Mouse (Mus musculus) forebrain, embryonic 11.5 days (tissue): ENCODE results near the gene Dcun1d2. TPM values are rescaled to one million over a fixed set of nuclear protein-coding genes. Genes with fewer than 3 reads are reported as not detected.
A peak's percentile ranks its signal among the peaks of the same experiment; 100 is the strongest.

Experiments
- ATAC-seq: fragments of 200-750 bp; cut with Nextera tagmentation; replicated peaks from 2 replicates; pipeline ENCODE4 v1.8.0; 2017; ENCODE audit warnings: moderate TSS enrichment; ENCODE audit not compliant: low FRiP score
- DNase-seq: peaks from one replicate; pipeline ENCODE4 v3.0.0-alpha.2; 2017; ENCODE audit warnings: low spot score
- H3K27ac ChIP-seq: fragments of 300-500 bp; sonication (generic); 2 replicates; pipeline ENCODE4 v1.5.1; 2014; ENCODE audit warnings: low read depth, low read length
- H3K27me3 ChIP-seq: fragments of 300-500 bp; sonication (generic); 2 replicates; pipeline ENCODE4 v1.6.1; 2014; ENCODE audit warnings: mild to moderate bottlenecking, low read length, mixed read lengths; ENCODE audit not compliant: control insufficient read depth, insufficient read depth
- H3K36me3 ChIP-seq: fragments of 300-500 bp; sonication (generic); 2 replicates; pipeline ENCODE4 v1.6.1; 2014; ENCODE audit warnings: mild to moderate bottlenecking, low read length, moderate library complexity, mixed read lengths; ENCODE audit not compliant: control insufficient read depth, insufficient read depth
- H3K4me1 ChIP-seq: fragments of 300-500 bp; sonication (generic); replicated peaks from 2 replicates; pipeline ENCODE4 v1.6.1; 2014; ENCODE audit warnings: low read length, mixed read lengths; ENCODE audit not compliant: control insufficient read depth, insufficient read depth
- H3K4me2 ChIP-seq: fragments of 300-500 bp; sonication (generic); 2 replicates; pipeline ENCODE4 v1.6.1; 2014; ENCODE audit warnings: low read depth, mild to moderate bottlenecking, low read length, moderate library complexity, mixed read lengths; ENCODE audit not compliant: severe bottlenecking
- H3K4me3 ChIP-seq: fragments of 300-500 bp; sonication (generic); 2 replicates; pipeline ENCODE4 v1.5.1; 2014; ENCODE audit warnings: low read depth, low read length
- H3K9ac ChIP-seq: fragments of 300-500 bp; sonication (generic); 2 replicates; pipeline ENCODE4 v1.6.1; 2014; ENCODE audit warnings: low read length
- H3K9me3 ChIP-seq: fragments of 300-500 bp; sonication (generic); 2 replicates; pipeline ENCODE4 v1.6.1; 2016; ENCODE audit warnings: low read length, mixed read lengths; ENCODE audit not compliant: control insufficient read depth
- WGBS: fragments of 180-500 bp; shearing (Covaris S2); extraction: QIAGEN DNeasy Blood & Tissue Kit; methylation state at CpG from one replicate; pipeline ENCODE4 v1.1.7; 2014; 5-methylcytosine and 5-hydroxymethylcytosine counted together
- polyA plus RNA-seq: library from polyadenylated mRNA; unstranded; fragments of >200 nt; fragmentation: Nextera tagmentation; extraction: Ambion mirVana; gene quantifications from 2 replicates; pipeline ENCODE4 v1.2.1, GENCODE M21; 2014

Gene Dcun1d2
- polyA plus RNA-seq, 1 experiment from 2014 or later = 33.8 TPM

DNA sequence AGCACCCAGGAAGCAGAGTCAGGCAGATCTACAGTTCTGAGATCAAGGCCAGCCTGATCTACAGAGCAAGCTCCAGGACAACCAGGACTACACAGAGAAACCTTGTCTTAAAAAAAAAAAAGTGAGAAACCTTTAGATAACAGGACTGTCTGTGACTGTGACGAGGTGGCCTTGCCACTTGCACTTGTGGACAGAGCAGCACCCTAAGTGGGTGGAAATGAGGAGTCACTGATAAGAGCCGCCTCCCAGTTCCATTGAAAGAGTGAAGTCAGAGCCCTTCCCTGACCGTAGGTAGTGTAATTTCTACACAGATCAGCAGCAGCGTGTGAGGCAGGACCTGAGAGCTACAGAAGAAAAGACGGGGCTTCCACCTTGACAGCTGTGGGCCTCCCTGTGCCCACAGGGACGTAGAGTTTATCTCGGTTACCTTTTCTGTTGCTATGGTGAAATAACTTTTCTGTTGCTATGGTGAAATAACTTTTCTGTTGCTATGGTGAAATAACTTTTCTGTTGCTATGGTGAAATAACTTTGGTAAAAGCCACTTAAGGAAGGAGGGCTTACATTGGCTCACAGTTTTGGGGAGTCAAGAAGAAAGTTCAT is 18.5 kb upstream of the Dcun1d2 start:
- Histone ChIP-seq H3K27me3 (no peaks in the 10 kb centered on the region), H3K36me3 (peaks cover 2% of the 10 kb centered on the region; the same call in 1 of the 2 replicates), H3K4me3 (no peak overlapping the region), H3K4me2 (no peak overlapping the region), H3K9ac (no peak overlapping the region), H3K9me3 (no peaks in the 10 kb centered on the region), H3K4me1 (no peaks in the 10 kb centered on the region), H3K27ac (no peak overlapping the region)
- DNase-seq = no peak
- no peak for ATAC-seq
- 84% methylated on average over 7 of the region's 7 CpGs for WGBS

DNA sequence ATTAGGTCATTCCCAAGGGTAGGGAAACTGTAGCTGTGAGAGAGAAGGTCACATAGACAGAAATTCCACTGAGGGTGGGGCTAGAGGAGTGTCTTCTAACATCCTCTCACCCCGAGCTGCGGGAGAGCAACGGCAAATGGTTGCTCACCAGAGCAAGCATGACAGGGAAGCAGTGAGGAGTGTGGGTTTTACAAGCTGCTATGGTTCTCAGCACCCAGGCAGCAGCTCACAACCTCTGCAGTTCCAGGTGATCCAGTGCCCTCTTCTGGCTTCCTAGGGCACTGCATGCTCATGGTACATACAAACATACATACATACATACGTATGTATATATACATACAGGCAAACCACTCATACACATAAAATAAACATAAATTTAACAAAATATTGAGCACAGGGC is 18.0 kb upstream of the Dcun1d2 start:
- ATAC-seq (no peak), DNase-seq (no peak)
- peaks cover 2% of the 10 kb centered on the region; the same call in 1 of the 2 replicates for H3K36me3 ChIP-seq
- no peak overlapping the region for H3K4me3 ChIP-seq
- WGBS = 97% methylated on average over 4 of the region's 4 CpGs
- H3K9ac ChIP-seq = no peak overlapping the region
- H3K4me2 ChIP-seq = no peak overlapping the region
- H3K27ac ChIP-seq = no peak overlapping the region
- H3K4me1 ChIP-seq = no peaks in the 10 kb centered on the region
- H3K9me3 ChIP-seq = no peaks in the 10 kb centered on the region
- H3K27me3 ChIP-seq = no peaks in the 10 kb centered on the region

DNA sequence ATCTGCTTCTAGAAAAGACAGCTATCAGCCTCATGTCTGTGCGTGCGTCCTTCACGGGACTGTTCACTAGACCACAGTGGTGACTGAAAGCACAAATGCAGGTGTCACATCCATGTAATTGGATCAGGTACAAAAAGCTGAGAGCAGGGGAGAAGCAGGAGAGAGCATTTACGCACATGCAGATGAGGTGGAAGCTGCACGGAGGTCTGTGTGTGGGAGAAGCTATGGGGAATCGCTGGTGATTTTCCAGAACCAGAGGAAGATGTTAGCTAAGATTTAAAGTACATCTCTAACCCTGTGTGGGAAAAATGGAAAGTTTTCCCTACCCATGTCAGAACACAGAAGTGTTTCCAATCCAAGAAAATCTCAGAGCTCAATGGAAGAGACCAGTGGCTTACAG is 17.5 kb upstream of the Dcun1d2 start:
- Histone ChIP-seq H3K4me1 (no peaks in the 10 kb centered on the region), H3K9ac (no peak overlapping the region), H3K27ac (no peak overlapping the region), H3K4me3 (no peak overlapping the region), H3K27me3 (no peaks in the 10 kb centered on the region), H3K36me3 (peaks cover 2% of the 10 kb centered on the region; the same call in 1 of the 2 replicates), H3K9me3 (no peaks in the 10 kb centered on the region), H3K4me2 (no peak overlapping the region)
- 89% methylated on average over 6 of the region's 6 CpGs for WGBS
- ATAC-seq (no peak), DNase-seq (no peak)

DNA sequence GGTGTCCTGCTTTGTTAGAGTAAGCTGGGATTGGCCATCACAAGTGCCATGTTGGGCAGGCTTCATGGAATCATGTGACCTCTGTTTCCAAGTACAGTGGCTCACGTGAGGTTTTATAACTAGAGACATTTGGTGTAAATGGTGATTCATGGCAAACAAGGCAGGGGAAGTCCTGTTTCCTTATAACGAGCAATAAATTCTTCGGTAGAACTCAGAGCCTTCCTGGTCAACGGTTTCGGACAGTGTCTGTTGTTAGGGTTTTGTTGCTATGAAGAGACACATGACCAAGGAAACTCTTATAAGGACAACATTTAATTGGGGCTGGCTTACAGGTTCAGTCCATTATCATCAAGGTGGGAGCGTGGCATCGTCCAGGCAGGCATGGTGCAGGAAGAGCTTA is 13.1 kb upstream of the Dcun1d2 start:
- ATAC-seq (no peak), DNase-seq (no peak)
- 97% methylated on average over 7 of the region's 7 CpGs for WGBS
- peaks cover 11% of the 10 kb centered on the region; the same call in 1 of the 2 replicates for H3K36me3 ChIP-seq
- no peak overlapping the region for H3K4me3 ChIP-seq
- no peak overlapping the region for H3K9ac ChIP-seq
- no peak overlapping the region for H3K4me2 ChIP-seq
- H3K27ac ChIP-seq = no peak overlapping the region
- H3K4me1 ChIP-seq = no peaks in the 10 kb centered on the region
- H3K9me3 ChIP-seq = no peaks in the 10 kb centered on the region
- no peaks in the 10 kb centered on the region for H3K27me3 ChIP-seq

DNA sequence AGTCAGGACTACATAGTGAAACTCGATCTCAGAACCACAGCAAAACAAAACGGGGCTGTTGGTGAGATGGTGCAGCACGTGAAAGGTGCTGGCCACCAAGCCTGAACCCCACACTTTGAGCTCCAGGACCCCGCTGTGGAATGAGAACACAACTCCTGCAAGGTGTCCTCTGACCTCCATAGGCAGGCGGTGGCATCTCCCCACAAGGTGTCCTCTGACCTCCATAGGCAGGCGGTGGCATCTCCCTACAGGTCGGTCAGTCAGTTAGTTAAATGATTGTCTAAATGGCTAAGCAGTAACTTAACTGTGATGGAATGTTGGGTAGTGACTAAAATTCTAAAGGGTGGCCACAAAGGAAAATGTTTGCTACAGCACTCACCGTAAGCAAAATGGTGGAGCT is 11.6 kb upstream of the Dcun1d2 start:
- H3K4me3 ChIP-seq = no peak overlapping the region
- H3K27ac ChIP-seq = no peak overlapping the region
- no peak overlapping the region for H3K4me2 ChIP-seq
- H3K36me3 ChIP-seq = peaks cover 11% of the 10 kb centered on the region; the same call in 1 of the 2 replicates
- WGBS = 96% methylated on average over 8 of the region's 8 CpGs
- ATAC-seq (no peak), DNase-seq (no peak)
- no peaks in the 10 kb centered on the region for H3K27me3 ChIP-seq
- no peak overlapping the region for H3K9ac ChIP-seq
- H3K9me3 ChIP-seq = no peaks in the 10 kb centered on the region
- H3K4me1 ChIP-seq = no peaks in the 10 kb centered on the region

DNA sequence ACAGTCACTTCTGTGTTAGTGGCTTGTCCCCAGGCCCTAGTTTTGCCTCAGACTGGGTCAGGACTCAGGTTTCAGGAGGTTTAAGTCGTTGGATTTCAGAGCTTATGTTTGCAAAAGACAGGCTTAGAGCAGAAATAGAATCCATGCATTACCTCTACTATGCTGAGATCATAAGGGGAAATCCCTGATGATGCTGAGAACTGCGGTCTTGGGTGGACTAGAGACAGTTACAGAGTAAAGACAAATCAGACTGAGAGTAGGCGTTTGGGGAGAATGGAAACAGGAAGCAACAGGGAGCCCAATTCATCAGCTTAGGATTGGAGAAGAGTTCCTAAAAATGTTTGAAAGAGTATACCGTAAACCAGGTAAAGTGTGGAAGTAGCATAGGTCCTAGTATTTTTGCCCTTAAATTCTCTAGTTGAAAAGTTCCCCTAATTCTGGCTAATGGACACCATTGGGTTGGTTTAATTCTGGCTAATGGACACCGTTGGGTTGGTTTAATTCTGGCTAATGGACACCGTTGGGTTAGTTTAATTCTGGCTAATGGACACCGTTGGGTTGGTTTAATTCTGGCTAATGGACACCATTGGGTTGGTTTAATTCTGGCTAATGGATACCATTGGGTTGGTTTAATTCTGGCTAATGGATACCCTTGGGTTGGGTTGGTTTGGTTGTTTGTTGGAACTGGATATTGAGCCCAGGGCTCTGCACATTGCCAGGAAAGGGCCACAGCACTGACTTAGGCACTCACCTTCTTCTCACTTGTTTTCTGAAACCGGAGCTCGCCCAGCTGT is 5.9 kb upstream of the Dcun1d2 start:
- Histone ChIP-seq H3K9me3 (no peaks in the 10 kb centered on the region), H3K4me3 (no peak overlapping the region), H3K9ac (no peak overlapping the region), H3K27me3 (no peaks in the 10 kb centered on the region), H3K27ac (no peak overlapping the region), H3K36me3 (peaks cover 3% of the 10 kb centered on the region; the same call in 1 of the 2 replicates), H3K4me2 (no peak overlapping the region), H3K4me1 (peaks cover 2% of the 10 kb centered on the region; the same call in 1 of the 2 replicates)
- no peak for ATAC-seq
- DNase-seq = no peak
- WGBS = 94% methylated on average over 9 of the region's 9 CpGs

DNA sequence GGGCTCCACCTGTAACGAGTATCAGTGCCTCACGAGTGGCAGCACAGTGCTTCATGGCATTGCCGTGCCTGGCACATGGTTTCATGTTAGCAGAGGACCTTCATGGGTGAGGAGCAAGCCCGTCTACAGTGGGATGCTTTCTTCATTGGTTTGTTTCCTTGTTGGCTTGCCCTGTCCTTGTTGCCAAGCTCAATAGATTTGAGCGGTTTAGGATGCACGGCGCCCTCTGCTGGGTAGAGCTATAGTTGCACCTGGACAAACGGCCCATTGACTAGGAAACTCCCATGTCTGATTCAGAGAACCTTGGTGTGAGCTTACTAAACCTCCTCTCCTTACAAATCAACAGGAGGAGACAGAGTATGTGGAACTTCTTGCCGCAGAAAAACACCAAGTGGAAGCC is 4.4 kb upstream of the Dcun1d2 start:
- Histone ChIP-seq H3K27me3 (no peaks in the 10 kb centered on the region), H3K4me2 (no peak overlapping the region), H3K4me1 (peaks cover 5% of the 10 kb centered on the region; the same call in 1 of the 2 replicates), H3K9me3 (no peaks in the 10 kb centered on the region), H3K9ac (no peak overlapping the region), H3K4me3 (no peak overlapping the region), H3K27ac (no peak overlapping the region), H3K36me3 (peaks cover 3% of the 10 kb centered on the region; the same call in 1 of the 2 replicates)
- DNase-seq = peak; percentile 87
- ATAC-seq = no peak
- WGBS = 24% methylated on average over 9 of the region's 9 CpGs

DNA sequence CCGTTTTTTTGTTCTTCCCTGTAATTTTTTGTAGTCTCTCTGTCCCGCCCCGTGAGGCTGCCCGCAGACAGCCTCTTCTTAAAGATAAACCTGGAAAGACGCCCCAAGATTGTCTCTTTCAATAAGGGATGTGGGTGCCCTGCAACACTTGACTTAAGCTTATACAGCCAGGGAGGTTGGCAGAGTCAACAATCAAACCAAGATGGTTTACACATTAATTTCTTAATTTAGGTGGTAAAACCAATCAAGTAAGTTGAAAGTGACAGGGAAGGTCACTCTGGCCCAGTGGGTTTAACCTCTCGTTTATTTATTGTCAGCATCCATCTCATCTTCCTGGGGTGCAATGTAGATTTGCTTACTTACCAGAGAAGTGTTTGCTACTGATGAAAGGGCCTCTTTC is 715 bp upstream of the Dcun1d2 start:
- ATAC-seq = no peak
- H3K27ac ChIP-seq = no peak overlapping the region
- WGBS = 5% methylated on average over 6 of the region's 6 CpGs

More for the DNA sequence above, 715 bp upstream of the Dcun1d2 start:
- Histone ChIP-seq H3K27me3 (no peaks in the 10 kb centered on the region), H3K36me3 (no peaks in the 10 kb centered on the region; the same call in 1 of the 2 replicates), H3K4me3 (peak overlapping the region; percentile 61), H3K4me2 (peak overlapping the region; percentile 90), H3K4me1 (peaks cover 5% of the 10 kb centered on the region; the same call in 1 of the 2 replicates), H3K9ac (peak overlapping the region; percentile 81), H3K9me3 (no peaks in the 10 kb centered on the region)
- no peak for DNase-seq
